Mouse (Mus musculus) monocyte, adult 59 days (primary cell): ENCODE results near the gene Lyplal1. TPM values are rescaled to one million over a fixed set of nuclear protein-coding genes. Genes with fewer than 3 reads are reported as not detected.

Source experiments
- total RNA-seq, 2 experiments: library from RNA; stranded (reverse); gene quantifications; one replicate each; pipeline ENCODE4 v1.2.4; 2023

The Lyplal1 gene
- 1 to 10 TPM; 1.8 to 3.8 TPM for total RNA-seq

DNA sequence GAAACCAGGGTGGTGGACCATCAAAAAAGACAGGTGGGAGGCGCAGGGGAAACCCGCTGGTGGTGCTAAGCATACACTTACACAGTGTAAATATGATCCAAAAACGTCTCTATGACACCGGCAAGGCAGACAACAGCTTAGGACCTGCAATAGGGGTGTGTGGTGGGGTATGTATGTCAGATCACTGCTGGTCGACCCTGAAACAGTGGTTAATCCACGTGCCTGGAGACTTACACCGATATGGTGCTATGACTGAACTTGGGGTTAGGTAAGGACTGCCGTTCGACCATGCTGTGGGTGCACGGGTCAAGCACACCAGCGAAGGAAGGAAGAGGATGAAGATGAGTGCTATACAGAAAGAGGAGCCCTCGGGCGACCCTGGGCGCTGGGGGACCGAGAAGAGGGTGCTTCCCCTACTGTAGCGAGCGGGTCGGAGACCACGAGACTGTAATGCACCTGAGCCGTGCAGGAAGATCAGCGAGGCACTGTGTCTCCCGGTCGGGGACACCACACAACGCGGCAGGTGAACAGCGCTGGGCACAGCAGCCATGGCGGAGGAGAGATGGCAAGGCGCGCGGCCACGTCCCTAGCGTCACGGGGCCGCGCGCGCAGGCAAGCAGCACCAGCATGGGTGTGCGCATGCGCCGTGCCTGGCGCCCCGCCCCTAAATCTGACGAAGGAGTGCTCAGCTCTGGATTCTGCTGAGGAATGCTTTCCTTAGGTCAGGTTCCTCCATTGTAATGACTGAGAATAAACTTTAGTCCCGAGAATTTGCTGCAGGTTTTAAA lies at the start of gene Lyplal1:
Gene Lyplal1, minus strand, starts transcription at position 610 of the 788 bp plus-strand sequence.

